Mouse (Mus musculus) CH12.LX (cell line): ENCODE results near the gene Tinagl1. TPM values are rescaled to one million over a fixed set of nuclear protein-coding genes. Genes with fewer than 3 reads are reported as not detected.

Experiments
- DNase-seq: peaks from one replicate; pipeline ENCODE4 v3.0.0-alpha.2; 2013; ENCODE audit errors: extremely low read depth
- H3K27ac ChIP-seq: 2 replicates; pipeline ENCODE4 v1.5.1; 2012; ENCODE audit warnings: low read depth, mild to moderate bottlenecking, control low read depth, moderate library complexity; ENCODE audit not compliant: insufficient read depth
- H3K27me3 ChIP-seq: replicated peaks from 2 replicates; pipeline ENCODE3; 2012; ENCODE audit warnings: inconsistent platforms
- H3K36me3 ChIP-seq, 2 experiments: replicated peaks in 1 of 2; 2 replicates each; pipeline versions ENCODE3 to v1.6.1; 2012; ENCODE audit warnings: inconsistent platforms in 1 of 2, low read length in 1 of 2, mild to moderate bottlenecking in 1 of 2, mixed read lengths in 1 of 2, moderate library complexity in 1 of 2; ENCODE audit not compliant: control insufficient read depth in 1 of 2, insufficient read depth in 1 of 2
- H3K4me1 ChIP-seq, 2 experiments: 2 replicates each; pipeline ENCODE4 v1.6.1; 2012; ENCODE audit warnings: inconsistent platforms in 1 of 2, moderate library complexity in 1 of 2; ENCODE audit not compliant: insufficient read depth in 2 of 2, control insufficient read depth in 1 of 2
- H3K4me2 ChIP-seq: 2 replicates; pipeline ENCODE4 v1.6.1; 2012; ENCODE audit warnings: low read depth, mild to moderate bottlenecking, control low read depth; ENCODE audit not compliant: poor library complexity, insufficient read depth, severe bottlenecking
- H3K4me3 ChIP-seq, 3 experiments: fragments of 150-350 bp in 1 of 3; sonication (generic) in 1 of 3; replicated peaks in 1 of 3; 2 replicates each; pipeline versions ENCODE3 to v1.5.1; 2011 to 2012; ENCODE audit warnings: low read depth in 2 of 3, low read length in 2 of 3, mild to moderate bottlenecking in 2 of 3, moderate library complexity in 2 of 3, control low read depth in 1 of 3, improper control_type of control experiment in 1 of 3, inconsistent platforms in 1 of 3, mixed read lengths in 1 of 3; ENCODE audit not compliant: poor library complexity in 1 of 3
- H3K79me2 ChIP-seq: replicated peaks from 2 replicates; pipeline ENCODE4 v1.6.1; 2012; ENCODE audit warnings: mild to moderate bottlenecking, moderate library complexity; ENCODE audit not compliant: control insufficient read depth, poor library complexity, insufficient read depth, severe bottlenecking; ENCODE audit errors: extremely low read depth
- H3K9ac ChIP-seq: 2 replicates; pipeline ENCODE4 v1.6.1; 2012; ENCODE audit warnings: low read depth, mild to moderate bottlenecking, control low read depth, moderate library complexity; ENCODE audit not compliant: insufficient read depth
- H3K9me3 ChIP-seq: replicated peaks from 2 replicates; pipeline ENCODE3; 2012; ENCODE audit warnings: low read length, inconsistent platforms, mixed read lengths
- BHLHE40 ChIP-seq: IDR thresholded peaks from 2 replicates; pipeline ENCODE4 v1.6.1; 2011; ENCODE audit warnings: mild to moderate bottlenecking, low read depth, low read length, improper control_type of control experiment
- CHD1 ChIP-seq: IDR thresholded peaks from 2 replicates; pipeline ENCODE4 v1.6.1; 2012; ENCODE audit warnings: low read depth, low read length, improper control_type of control experiment, inconsistent platforms
- CHD2 ChIP-seq: IDR thresholded peaks from 2 replicates; pipeline ENCODE4 v1.6.1; 2011; ENCODE audit warnings: low read length, improper control_type of control experiment
- CTCF ChIP-seq, 2 experiments: IDR thresholded peaks in 1 of 2; conservative IDR thresholded peaks in 1 of 2; 2 replicates each; pipeline ENCODE4 v1.5.1; 2011 to 2012; ENCODE audit warnings: low read depth in 2 of 2, low read length in 2 of 2, improper control_type of control experiment in 1 of 2, inconsistent platforms in 1 of 2, mild to moderate bottlenecking in 1 of 2, moderate library complexity in 1 of 2
- E2F4 ChIP-seq: IDR thresholded peaks from 2 replicates; pipeline ENCODE4 v1.6.1; 2011; ENCODE audit warnings: low read depth, low read length, improper control_type of control experiment; ENCODE audit not compliant: insufficient replicate concordance
- EP300 ChIP-seq: IDR thresholded peaks from 2 replicates; pipeline ENCODE4 v1.6.1; 2011; ENCODE audit warnings: low read length, improper control_type of control experiment
- ETS1 ChIP-seq: conservative IDR thresholded peaks from 2 replicates; pipeline ENCODE4 v1.6.1; 2012; ENCODE audit warnings: low read depth, mild to moderate bottlenecking, inconsistent platforms, low read length, improper control_type of control experiment, moderate library complexity
- HCFC1 ChIP-seq: IDR thresholded peaks from 2 replicates; pipeline ENCODE4 v1.6.1; 2012; ENCODE audit warnings: low read depth, mild to moderate bottlenecking, inconsistent platforms, low read length, improper control_type of control experiment
- MAFK ChIP-seq: IDR thresholded peaks from 2 replicates; pipeline ENCODE4 v1.6.1; 2011; ENCODE audit warnings: low read length, improper control_type of control experiment; ENCODE audit not compliant: insufficient replicate concordance
- MAZ ChIP-seq: IDR thresholded peaks from 2 replicates; pipeline ENCODE4 v1.6.1; 2012; ENCODE audit warnings: low read depth, mild to moderate bottlenecking, inconsistent platforms, low read length, improper control_type of control experiment, moderate library complexity
- MEF2A ChIP-seq: IDR thresholded peaks from 2 replicates; pipeline ENCODE4 v1.6.1; 2014; ENCODE audit warnings: low read depth, mild to moderate bottlenecking, inconsistent platforms, low read length, improper control_type of control experiment, borderline replicate concordance
- MYC ChIP-seq: IDR thresholded peaks from 2 replicates; pipeline ENCODE4 v1.6.1; 2011; ENCODE audit warnings: low read depth, mild to moderate bottlenecking, improper control_type of control experiment, low read length
- NELFE ChIP-seq: IDR thresholded peaks from 2 replicates; pipeline ENCODE4 v1.6.1; 2011; ENCODE audit warnings: low read depth, low read length, improper control_type of control experiment
- NRF1 ChIP-seq: IDR thresholded peaks from 2 replicates; pipeline ENCODE4 v1.6.1; 2014; ENCODE audit warnings: low read depth, mild to moderate bottlenecking, inconsistent platforms, low read length, improper control_type of control experiment, moderate library complexity
- PAX5 ChIP-seq: IDR thresholded peaks from 2 replicates; pipeline ENCODE4 v1.6.1; 2012; ENCODE audit warnings: low read length, inconsistent platforms, mixed read lengths
- POLR2AphosphoS2 ChIP-seq: IDR thresholded peaks from 2 replicates; pipeline ENCODE4 v1.6.1; 2011; ENCODE audit warnings: low read depth, low read length, improper control_type of control experiment
- RAD21 ChIP-seq: IDR thresholded peaks from 2 replicates; pipeline ENCODE4 v1.6.1; 2011; ENCODE audit warnings: low read depth, mild to moderate bottlenecking, low read length, improper control_type of control experiment, moderate library complexity
- RCOR1 ChIP-seq: conservative IDR thresholded peaks from 2 replicates; pipeline ENCODE4 v1.6.1; 2012; ENCODE audit warnings: low read depth, mild to moderate bottlenecking, inconsistent platforms, low read length, improper control_type of control experiment
- SIN3A ChIP-seq: IDR thresholded peaks from 2 replicates; pipeline ENCODE4 v1.6.1; 2012; ENCODE audit warnings: low read length, improper control_type of control experiment, inconsistent platforms
- SMC3 ChIP-seq: IDR thresholded peaks from 2 replicates; pipeline ENCODE4 v1.6.1; 2011; ENCODE audit warnings: low read depth, low read length, improper control_type of control experiment
- TCF12 ChIP-seq: IDR thresholded peaks from 2 replicates; pipeline ENCODE4 v1.6.1; 2014; ENCODE audit warnings: low read depth, mild to moderate bottlenecking, inconsistent platforms, low read length, improper control_type of control experiment
- USF1 ChIP-seq: IDR thresholded peaks from 2 replicates; pipeline ENCODE4 v1.6.1; 2014; ENCODE audit warnings: low read depth, mild to moderate bottlenecking, inconsistent platforms, low read length, improper control_type of control experiment
- USF2 ChIP-seq: conservative IDR thresholded peaks from 2 replicates; pipeline ENCODE4 v1.6.1; 2011; ENCODE audit warnings: low read depth, low read length, improper control_type of control experiment
- ZC3H11A ChIP-seq: IDR thresholded peaks from 2 replicates; pipeline ENCODE4 v1.6.1; 2012; ENCODE audit warnings: low read depth, mild to moderate bottlenecking, inconsistent platforms, low read length, improper control_type of control experiment
- ZMIZ1 ChIP-seq: IDR thresholded peaks from 2 replicates; pipeline ENCODE4 v1.6.1; 2012; ENCODE audit warnings: low read depth, mild to moderate bottlenecking, inconsistent platforms, low read length, improper control_type of control experiment
- ZNF384 ChIP-seq: IDR thresholded peaks from 2 replicates; pipeline ENCODE4 v1.6.1; 2012; ENCODE audit warnings: low read depth, low read length, improper control_type of control experiment, inconsistent platforms
- dilution Hi-C: fragments of 300-500 bp; cut with MboI; formaldehyde crosslinking; loops from 2 replicates; pipeline ENCODE4 v1.14.3; 2020; ENCODE audit warnings: low sequenced_read_pairs; ENCODE audit not compliant: extremely low pct_unique_long_range_greater_than_20kb, extremely low pct_ligation_motif_present
- in situ Hi-C: fragments of 300-500 bp; cut with MboI; formaldehyde crosslinking; loops from 3 replicates; pipeline ENCODE4 v1.14.3; 2019; ENCODE audit warnings: low sequenced_read_pairs, low pct_ligation_motif_present, low pct_unique_long_range_greater_than_20kb, mixed read lengths
- polyA plus RNA-seq: library from polyadenylated mRNA; unstranded; fragments of >175 nt; gene quantifications from 2 replicates; pipeline ENCODE4 v1.2.1, GENCODE M21; 2012; ENCODE audit warnings: low read depth; ENCODE audit not compliant: insufficient read length
- total RNA-seq, 2 experiments: library from RNA; depleted of rRNA; stranded (reverse); fragments of 300-350 nt in 1 of 2; fragments of >200 nt in 1 of 2; gene quantifications; 2 replicates each; pipeline ENCODE4 v1.2.3; 2012 to 2014

Tinagl1 gene
- total and polyA plus RNA-seq, 3 experiments: not detected

DNA sequence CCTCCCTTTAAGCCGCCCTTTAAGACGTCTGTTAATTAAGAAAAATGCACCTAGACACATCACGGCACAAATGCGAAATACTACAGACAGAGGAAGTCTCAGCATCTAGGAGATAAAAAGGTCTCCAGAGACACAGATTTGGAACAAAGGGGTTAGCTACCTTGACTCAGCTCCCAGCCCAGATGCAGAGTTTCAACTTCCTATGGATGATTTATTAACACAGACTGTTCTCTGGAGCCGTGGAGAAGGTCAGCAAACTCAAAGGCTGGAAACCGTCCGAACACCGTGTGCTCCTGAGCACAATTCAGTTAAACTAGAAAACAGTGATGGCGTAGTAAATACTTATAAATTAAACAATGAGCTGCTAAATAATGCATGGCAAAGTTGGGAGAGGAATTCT is 17.3 kb upstream of the Tinagl1 start:
- Histone ChIP-seq H3K27me3 (peaks cover 78% of the 10 kb centered on the region), H3K4me2 (no peak overlapping the region), H3K79me2 (no peaks in the 10 kb centered on the region), H3K4me3 (no peak overlapping the region), H3K4me1 (peaks cover 0 to 4% of the 10 kb centered on the region in 2 experiments; a peak in 1 of 4 replicates), H3K9ac (no peak overlapping the region), H3K27ac (no peak overlapping the region), H3K36me3 (no peaks in the 10 kb centered on the region), H3K9me3 (no peaks in the 10 kb centered on the region)
- in situ Hi-C loops: no loop called here
- dilution Hi-C loops: no loop called here
- no peak for TF ChIP-seq E2F4
- no peak for TF ChIP-seq NELFE
- DNase-seq: no peak

DNA sequence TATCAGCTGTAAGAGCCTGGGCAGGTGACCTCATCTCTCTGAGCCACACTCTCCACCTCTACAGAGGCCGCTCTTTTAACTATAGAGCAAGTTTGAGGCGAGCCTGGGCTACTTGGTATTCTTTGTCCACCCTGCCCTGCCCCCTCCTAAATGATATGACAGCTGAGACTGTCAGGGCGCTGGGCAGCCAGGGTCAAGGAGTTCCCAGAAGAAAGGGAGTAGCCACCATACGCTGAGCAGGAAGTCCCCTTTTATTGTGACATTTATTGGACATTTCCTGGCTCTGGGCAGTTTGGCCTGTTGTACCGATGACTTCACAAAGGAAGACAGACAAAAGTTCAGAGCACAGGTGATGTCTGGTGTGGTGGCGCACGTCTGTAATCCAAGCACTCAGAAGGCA is 14.7 kb upstream of the Tinagl1 start:
- TF ChIP-seq USF1 (no peak), MAFK (no peak), ETS1 (no peak), MAZ (no peak), CTCF (conservative IDR thresholded peaks at IDR 0.05 in 1 of 2, IDR thresholded peaks at IDR 0.05 in 1 of 2; ENCODE audit: low read depth in 2 of 2, low read length in 2 of 2) (no peak), ZC3H11A (no peak), MEF2A (no peak), USF2 (no peak)
- TF ChIP-seq, all 38 proteins: peak for 0
- Histone ChIP-seq H3K4me2 (no peak overlapping the region), H3K4me3 (no peak overlapping the region), H3K9ac (no peak overlapping the region), H3K4me1 (peaks cover 0 to 8% of the 10 kb centered on the region in 2 experiments; a peak in 2 of 4 replicates), H3K27ac (no peak overlapping the region), H3K27me3 (peaks cover 81% of the 10 kb centered on the region), H3K36me3 (no peaks in the 10 kb centered on the region), H3K9me3 (no peaks in the 10 kb centered on the region), H3K79me2 (no peaks in the 10 kb centered on the region)
- dilution Hi-C loops (no loop called here), in situ Hi-C loops (no loop called here)
- DNase-seq: no peak

DNA sequence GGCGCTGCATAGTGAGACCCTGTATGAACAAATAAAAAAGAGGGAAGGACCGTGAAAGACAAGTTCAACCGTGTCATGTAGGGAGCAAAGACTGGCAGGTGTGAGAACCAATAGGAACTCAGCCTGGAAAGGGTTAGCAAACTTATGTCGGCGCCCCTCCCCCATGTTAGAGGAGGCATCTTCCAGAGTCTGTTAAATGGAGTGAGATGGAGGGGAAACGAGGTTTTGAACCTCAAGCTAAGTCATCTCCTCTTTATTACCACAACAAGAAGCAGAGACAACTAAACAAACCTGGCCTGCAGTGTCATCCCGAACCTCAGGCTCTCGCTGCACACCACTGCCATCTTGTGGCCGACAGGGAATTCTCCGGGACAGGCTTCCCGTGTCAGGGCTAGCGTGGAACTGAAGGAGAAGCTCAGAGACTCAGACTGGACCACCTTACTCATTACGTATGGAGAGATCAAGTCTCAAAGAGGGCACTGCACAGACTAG is 13.9 kb upstream of the Tinagl1 start:
- in situ Hi-C loops: no loop called here
- Histone ChIP-seq H3K4me2 (peak overlapping the region; percentile 60; the same call in 1 of the 2 replicates), H3K79me2 (no peaks in the 10 kb centered on the region), H3K9me3 (no peaks in the 10 kb centered on the region), H3K4me3 (peak overlapping the region in 1 of 3 experiments; percentile 33), H3K9ac (no peak overlapping the region), H3K27ac (no peak overlapping the region), H3K36me3 (no peaks in the 10 kb centered on the region), H3K4me1 (peaks cover 0 to 8% of the 10 kb centered on the region in 2 experiments; a peak in 2 of 4 replicates), H3K27me3 (peaks cover 81% of the 10 kb centered on the region)
- DNase-seq: peak; percentile 71
- dilution Hi-C loops: no loop called here
- TF ChIP-seq PAX5 (no peak), ETS1 (no peak), BHLHE40 (no peak), RAD21 (peak; percentile 91), CHD2 (peak; percentile 80), ZNF384 (no peak), TCF12 (no peak), SMC3 (peak; percentile 80), CTCF (conservative IDR thresholded peaks at IDR 0.05 in 1 of 2, IDR thresholded peaks at IDR 0.05 in 1 of 2; ENCODE audit: low read depth in 2 of 2, low read length in 2 of 2) (peak; percentile 79 to 96), ZMIZ1 (no peak), NRF1 (no peak), RCOR1 (no peak), MAFK (no peak), MYC (no peak), EP300 (no peak), SIN3A (no peak), CHD1 (no peak), POLR2AphosphoS2 (no peak), HCFC1 (no peak)
